Mouse (Mus musculus) cortical plate, adult 2 months (tissue): ENCODE results near the gene Foxp1.

ENCODE experiments used
- CTCF ChIP-seq: fragments of 200-500 bp; IDR thresholded peaks from 2 replicates; pipeline ENCODE4 v1.5.1; 2011; ENCODE audit warnings: mild to moderate bottlenecking, control low read depth, low read length; ENCODE audit not compliant: insufficient read depth; ENCODE audit errors: extremely low read depth
- POLR2A ChIP-seq: fragments of 200-500 bp; IDR thresholded peaks from 2 replicates; pipeline ENCODE4 v1.6.1; 2011; ENCODE audit warnings: mild to moderate bottlenecking, low read length, control low read depth; ENCODE audit not compliant: insufficient read depth; ENCODE audit errors: extremely low read depth

- no peak for TF ChIP-seq CTCF
- TF ChIP-seq POLR2A: no peak
These were observed 542.1 kb downstream of the Foxp1 start for GRCm38 (mm10) chr6:98980432-98980831.
